Mouse (Mus musculus): ENCODE measurements around the gene Gm10799.

DNA sequence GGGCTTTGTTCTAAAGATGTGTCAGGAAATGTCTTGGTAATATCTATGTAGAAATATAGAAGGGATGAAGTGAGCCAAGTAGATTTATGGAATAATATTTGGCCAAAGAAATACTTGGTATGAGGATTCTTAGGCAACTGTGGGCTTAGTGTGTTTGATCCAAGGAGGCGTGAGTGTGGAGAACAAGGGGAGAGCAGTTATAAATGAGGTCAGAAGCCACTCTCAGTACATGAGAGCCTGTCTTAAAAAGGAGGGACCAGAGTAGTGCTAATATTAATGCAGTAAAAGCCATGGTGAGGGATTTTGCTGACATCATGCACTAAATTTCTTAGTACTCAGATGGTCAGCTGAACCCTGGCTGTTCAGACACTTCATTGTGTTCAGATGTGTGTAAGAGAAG, 10.0 kb downstream of the Gm10799 start:
- TF ChIP-seq CTCF (IDR thresholded peaks at IDR 0.05; ENCODE audit: low read depth, low read length), result no peak
- TF ChIP-seq EP300 (IDR thresholded peaks at IDR 0.05; ENCODE audit: insufficient read depth, low read depth, low read length), result no peak
